Mouse (Mus musculus) stomach, postnatal 0 days (tissue): ENCODE measurements around the gene Irf2bp2. TPM values are rescaled to one million over a fixed set of nuclear protein-coding genes. Genes with fewer than 3 reads are reported as not detected.
A peak's percentile ranks its signal among the peaks of the same experiment; 100 is the strongest.

ENCODE experiments used
- ATAC-seq: fragments of 200-750 bp; cut with Nextera tagmentation; 2 replicates; pipeline ENCODE4 v1.8.0; 2017; ENCODE audit not compliant: low FRiP score, low TSS enrichment
- DNase-seq: peaks from one replicate; pipeline ENCODE4 v3.0.0-alpha.2; 2016; ENCODE audit warnings: low spot score
- H3K27ac ChIP-seq: fragments of 300-500 bp; sonication (generic); replicated peaks from 2 replicates; pipeline ENCODE4 v1.5.1; 2014; ENCODE audit warnings: mild to moderate bottlenecking, control low read depth
- H3K27me3 ChIP-seq: fragments of 300-500 bp; sonication (generic); 2 replicates; pipeline ENCODE4 v1.6.1; 2014; ENCODE audit warnings: low read length; ENCODE audit not compliant: control insufficient read depth, insufficient read depth
- H3K36me3 ChIP-seq: fragments of 300-500 bp; sonication (generic); 2 replicates; pipeline ENCODE4 v1.6.1; 2014; ENCODE audit warnings: low read length, mixed read lengths; ENCODE audit not compliant: control insufficient read depth, insufficient read depth
- H3K4me1 ChIP-seq: fragments of 300-500 bp; sonication (generic); replicated peaks from 2 replicates; pipeline ENCODE4 v1.6.1; 2014; ENCODE audit warnings: antibody characterized with exemption; ENCODE audit not compliant: control insufficient read depth, insufficient read depth
- H3K4me2 ChIP-seq: fragments of 300-500 bp; sonication (generic); replicated peaks from 2 replicates; pipeline ENCODE4 v1.6.1; 2014; ENCODE audit warnings: low read depth, mild to moderate bottlenecking, control low read depth, moderate library complexity
- H3K4me3 ChIP-seq: fragments of 300-500 bp; sonication (generic); 2 replicates; pipeline ENCODE4 v1.5.1; 2014; ENCODE audit warnings: low read depth, low read length, control low read depth
- H3K9ac ChIP-seq: fragments of 300-500 bp; sonication (generic); 2 replicates; pipeline ENCODE4 v1.6.1; 2014; ENCODE audit warnings: mild to moderate bottlenecking, low read length, control low read depth, mixed read lengths
- H3K9me3 ChIP-seq: fragments of 300-500 bp; sonication (generic); 2 replicates; pipeline ENCODE4 v1.6.1; 2016; ENCODE audit warnings: low read length; ENCODE audit not compliant: control insufficient read depth
- CTCF ChIP-seq: IDR thresholded peaks from 2 replicates; pipeline ENCODE4 v1.5.1; 2016; ENCODE audit warnings: antibody characterized with exemption, low read depth, mild to moderate bottlenecking, moderate library complexity
- EP300 ChIP-seq: optimal IDR thresholded peaks from 2 replicates; pipeline ENCODE3; 2016; ENCODE audit warnings: antibody characterized with exemption
- WGBS: fragments of 180-500 bp; shearing (Covaris S2); extraction: QIAGEN DNeasy Blood & Tissue Kit; methylation state at CpG from one replicate; pipeline ENCODE4 v1.1.7; 2014; 5-methylcytosine and 5-hydroxymethylcytosine counted together
- polyA plus RNA-seq: library from polyadenylated mRNA; unstranded; fragments of >200 nt; fragmentation: Nextera tagmentation; extraction: Ambion mirVana; gene quantifications from 2 replicates; pipeline ENCODE4 v1.2.1, GENCODE M21; 2015

Irf2bp2 gene
- polyA plus RNA-seq, 1 experiment from 2014 or later = 10.1 TPM

DNA sequence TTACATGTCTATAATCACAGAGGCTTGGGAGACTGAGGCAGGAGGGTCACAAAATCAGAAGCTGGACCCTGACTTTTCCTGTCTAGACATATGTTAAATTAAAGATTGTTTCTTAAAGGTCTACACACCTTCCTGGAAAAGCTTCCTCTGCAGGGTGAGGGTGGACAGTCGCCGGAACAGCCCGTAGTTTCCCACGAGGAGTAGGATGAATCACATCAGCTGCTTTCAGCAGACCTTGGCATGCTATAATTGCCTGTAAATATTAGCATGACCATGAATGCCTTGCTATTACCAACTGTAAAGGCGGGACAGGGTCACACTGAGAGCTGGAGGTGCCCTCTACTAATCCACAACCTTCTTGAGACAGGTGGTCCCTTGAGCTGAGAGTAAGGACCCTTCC lies 53.5 kb downstream of the Irf2bp2 start:
- H3K4me1 ChIP-seq = peaks cover 15% of the 10 kb centered on the region
- DNase-seq (peak; percentile 61), ATAC-seq (peak; percentile 60)
- no peak overlapping the region for H3K4me2 ChIP-seq
- H3K4me3 ChIP-seq = no peak overlapping the region
- TF ChIP-seq EP300 = no peak
- no peak for TF ChIP-seq CTCF
- no peaks in the 10 kb centered on the region for H3K9me3 ChIP-seq
- no peaks in the 10 kb centered on the region for H3K36me3 ChIP-seq
- peak overlapping the region; percentile 82 for H3K27ac ChIP-seq
- H3K9ac ChIP-seq = no peak overlapping the region
- no peaks in the 10 kb centered on the region for H3K27me3 ChIP-seq
- WGBS = 41% methylated on average over 5 of the region's 5 CpGs

DNA sequence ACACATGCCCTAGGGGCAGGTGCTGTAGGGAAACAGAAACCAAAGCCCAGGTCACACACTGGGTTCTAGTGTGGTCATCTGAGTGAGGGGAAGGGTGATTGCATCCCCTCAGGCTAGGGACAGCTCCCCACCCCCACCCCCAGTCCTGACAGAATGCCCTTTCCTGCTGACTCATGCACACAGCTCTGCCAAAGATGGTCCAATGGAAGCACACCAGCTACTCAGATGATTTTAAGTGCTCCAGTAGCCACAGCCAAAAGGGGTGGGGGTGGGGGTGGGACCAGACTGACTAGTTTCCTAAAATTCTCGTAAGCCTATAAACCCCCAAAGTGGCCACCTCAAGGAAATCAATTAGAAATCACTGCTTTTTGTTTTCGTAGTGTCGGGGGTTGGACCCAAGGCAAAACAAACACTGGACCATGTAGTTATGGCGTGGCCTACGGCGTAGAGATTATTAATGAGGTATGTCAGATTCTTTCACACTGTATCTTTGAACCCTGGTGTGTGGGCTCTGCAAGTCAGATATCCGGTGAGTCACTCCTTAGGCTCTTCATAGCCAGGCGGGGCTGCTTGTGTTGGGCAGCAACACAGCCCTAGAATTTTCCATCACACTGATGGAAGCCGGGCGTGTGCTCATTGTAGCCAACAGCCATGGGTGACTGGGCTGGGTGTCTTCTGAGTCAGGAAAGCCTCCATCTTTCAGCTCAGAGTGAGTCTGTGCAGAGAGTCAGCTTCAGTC lies 54.3 kb downstream of the Irf2bp2 start:
- DNase-seq = peak; percentile 76
- Histone ChIP-seq H3K9ac (0 out of 2 replicates have a peak overlapping the region, but pooled peaks have one; percentile 5), H3K4me3 (no peak overlapping the region)

DNA sequence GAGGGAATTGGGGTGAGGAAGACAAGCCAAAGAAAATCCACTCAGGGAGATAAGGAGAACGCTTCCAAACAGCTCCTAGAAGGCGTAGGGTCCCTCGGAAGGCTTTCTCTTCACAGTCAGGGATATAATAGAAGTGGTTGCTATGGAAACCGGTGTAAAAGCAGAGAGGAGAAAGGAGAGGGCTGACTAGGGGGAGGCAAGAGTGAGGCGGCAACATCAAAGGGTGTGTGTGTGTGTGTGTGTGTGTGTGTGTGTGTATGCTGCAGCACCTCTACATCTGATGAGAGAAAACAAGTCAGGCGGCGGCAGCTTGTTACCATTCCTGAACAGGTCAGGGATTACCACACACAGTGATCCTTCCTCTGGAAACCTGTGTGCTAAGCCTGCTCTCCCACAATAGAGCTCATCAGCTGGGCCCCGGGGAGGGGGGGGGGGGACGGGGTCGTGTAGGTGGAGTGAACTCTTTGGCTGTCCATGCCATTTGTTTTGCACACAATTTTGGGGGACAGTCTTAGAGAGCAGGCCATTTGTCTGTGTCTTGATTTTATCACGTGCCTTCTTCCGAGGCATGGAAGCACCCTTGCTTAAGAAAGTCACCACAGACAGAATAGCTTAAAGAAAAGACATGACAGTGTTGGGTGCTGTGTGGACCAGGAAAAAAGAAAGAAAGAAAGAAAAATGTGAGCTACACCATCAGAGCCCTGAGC lies 55.0 kb downstream of the Irf2bp2 start:
- DNase-seq = peak; percentile 54

More for the DNA sequence above, 54.3 kb downstream of the Irf2bp2 start:
- H3K4me1 ChIP-seq = peaks cover 15% of the 10 kb centered on the region
- no peaks in the 10 kb centered on the region for H3K36me3 ChIP-seq
- TF ChIP-seq CTCF = 0 out of 2 replicates have a peak, but pooled peaks have one; percentile 1
- no peak for TF ChIP-seq EP300
- H3K27ac ChIP-seq = peak overlapping the region; percentile 82
- no peaks in the 10 kb centered on the region for H3K9me3 ChIP-seq
- ATAC-seq = peak; percentile 91
- no peaks in the 10 kb centered on the region for H3K27me3 ChIP-seq
- 19% methylated on average over 10 of the region's 10 CpGs for WGBS
- 0 out of 2 replicates have a peak overlapping the region, but pooled peaks have one; percentile 1 for H3K4me2 ChIP-seq

More for the DNA sequence above, 55.0 kb downstream of the Irf2bp2 start:
- no peak overlapping the region for H3K4me2 ChIP-seq
- H3K9ac ChIP-seq = 0 out of 2 replicates have a peak overlapping the region, but pooled peaks have one; percentile 5
- H3K4me3 ChIP-seq = no peak overlapping the region
- H3K27ac ChIP-seq = peak overlapping the region; percentile 82
- ATAC-seq = no peak
- no peaks in the 10 kb centered on the region for H3K9me3 ChIP-seq
- H3K27me3 ChIP-seq = no peaks in the 10 kb centered on the region
- peaks cover 15% of the 10 kb centered on the region for H3K4me1 ChIP-seq
- H3K36me3 ChIP-seq = no peaks in the 10 kb centered on the region
- TF ChIP-seq CTCF (no peak), EP300 (no peak)
- WGBS = 18% methylated on average over 12 of the region's 12 CpGs

Other genes starting within 250 kb of the Irf2bp2 start
- gene Coa6, start 171.5 kb downstream of the Irf2bp2 start, polyA plus RNA-seq = 55.6 and 58.7 TPM in 2 replicates
- 1.1 and 1.2 TPM in 2 replicates for gene Tarbp1, start 118.9 kb downstream of the Irf2bp2 start, polyA plus RNA-seq